In the genomic region with DNA sequence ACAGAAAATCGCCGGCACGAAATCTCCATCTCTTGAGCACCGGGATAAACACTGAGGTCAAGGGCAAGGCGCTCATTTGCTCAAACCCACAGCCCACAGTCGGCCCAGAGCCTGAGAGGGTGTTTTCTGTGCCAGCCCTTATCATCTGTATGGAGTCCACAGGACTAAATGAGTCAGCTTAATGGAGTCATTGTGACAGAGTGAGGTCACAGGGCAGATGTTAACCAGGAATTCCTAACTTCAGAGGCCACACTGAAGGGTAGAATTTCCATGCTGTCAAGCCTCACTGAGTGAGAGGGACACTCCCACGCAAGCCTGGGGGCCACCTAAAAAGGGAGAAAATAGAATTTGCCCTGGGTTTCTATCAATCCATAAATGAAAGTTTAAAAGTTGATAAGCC, we compare ENCODE assay signal across 9 mouse cellular contexts. TPM values are rescaled to one million over a fixed set of nuclear protein-coding genes. Genes with fewer than 3 reads are reported as not detected.
DNase-seq lines count a peak whose midpoint lies in the region; ATAC-seq lines count a peak whose summit lies in the region.
"Had no signal": no experiment of that assay in that cellular context is flagged by ENCODE, and none has a peak within 500 bp of the region (broad histone marks: within the 10 kb centered on the region; RNA-seq: fewer than 3 reads in every experiment).

No protein-coding gene starts in this region.

- H3K9me3 ChIP-seq in lung, embryonic 15.5 days, result no peaks in the 10 kb centered on the region
- no peaks in the 10 kb centered on the region for H3K9me3 ChIP-seq in embryonic facial prominence, embryonic 15.5 days (replicated peaks)
- H3K9me3 ChIP-seq in stomach, embryonic 15.5 days, result no peaks in the 10 kb centered on the region

- no peaks in the 10 kb centered on the region for H3K36me3 ChIP-seq in lung, embryonic 15.5 days
- H3K36me3 ChIP-seq in embryonic facial prominence, embryonic 15.5 days, result no peaks in the 10 kb centered on the region
- H3K36me3 ChIP-seq in stomach, embryonic 15.5 days, result no peaks in the 10 kb centered on the region

- H3K27ac ChIP-seq in lung, embryonic 15.5 days, result peak overlapping the region; percentile 90
- peak overlapping the region; percentile 92 for H3K27ac ChIP-seq in embryonic facial prominence, embryonic 15.5 days (replicated peaks)
- H3K27ac ChIP-seq in stomach, embryonic 15.5 days, result peak overlapping the region; percentile 80; the same call in 1 of the 2 replicates

- no peak overlapping the region for H3K4me3 ChIP-seq in lung, embryonic 15.5 days
- no peak overlapping the region for H3K4me3 ChIP-seq in embryonic facial prominence, embryonic 15.5 days (replicated peaks)
- H3K4me3 ChIP-seq in stomach, embryonic 15.5 days (replicated peaks), result no peak overlapping the region

- H3K9ac ChIP-seq in lung, embryonic 15.5 days, result no peak overlapping the region
- no peak overlapping the region for H3K9ac ChIP-seq in embryonic facial prominence, embryonic 15.5 days
- H3K9ac ChIP-seq in stomach, embryonic 15.5 days, result no peak overlapping the region

- ATAC-seq in lung, embryonic 15.5 days (ENCODE audit: borderline replicate concordance, extremely low read depth, low FRiP score, low TSS enrichment), result no peak
- ATAC-seq in embryonic facial prominence, embryonic 15.5 days (ENCODE audit: insufficient number of reproducible peaks, low FRiP score, low TSS enrichment, low read depth), result no peak
- no peak for ATAC-seq in stomach, embryonic 15.5 days (ENCODE audit: insufficient read depth, low FRiP score, low read depth)

- peak; percentile 40 to 69 for DNase-seq in adrenal gland, adult (ENCODE audit: inconsistent age in 2 of 2, low spot score in 1 of 2)
- no peak for DNase-seq in adrenal gland, postnatal 4 days (ENCODE audit: low spot score in 2 of 2)
- DNase-seq in lung, postnatal 25 days (ENCODE audit: low spot score), result no peak
- DNase-seq in spleen, adult 12 weeks (ENCODE audit: low spot score), result no peak
- no peak for DNase-seq in layer of hippocampus, adult 9-11 months
- DNase-seq: cerebellum, postnatal 36 days had no signal

- no peak overlapping the region for H3K4me2 ChIP-seq in lung, embryonic 15.5 days
- no peak overlapping the region for H3K4me2 ChIP-seq in embryonic facial prominence, embryonic 15.5 days (replicated peaks)
- no peak overlapping the region for H3K4me2 ChIP-seq in stomach, embryonic 15.5 days

- H3K4me1 ChIP-seq in lung, embryonic 15.5 days, result peaks cover 60% of the 10 kb centered on the region
- peaks cover 60% of the 10 kb centered on the region for H3K4me1 ChIP-seq in embryonic facial prominence, embryonic 15.5 days
- H3K4me1 ChIP-seq in stomach, embryonic 15.5 days, result peaks cover 34% of the 10 kb centered on the region

- H3K27me3 ChIP-seq in lung, embryonic 15.5 days, result no peaks in the 10 kb centered on the region
- H3K27me3 ChIP-seq in embryonic facial prominence, embryonic 15.5 days, result no peaks in the 10 kb centered on the region
- H3K27me3 ChIP-seq in stomach, embryonic 15.5 days (replicated peaks), result no peaks in the 10 kb centered on the region

- WGBS in lung, embryonic 15.5 days, result 10% methylated on average over 7 of the region's 7 CpGs
- 21% methylated on average over 7 of the region's 7 CpGs for WGBS in embryonic facial prominence, embryonic 15.5 days
- WGBS in stomach, embryonic 15.5 days, result 19% methylated on average over 7 of the region's 7 CpGs

RNA-seq across cellular contexts. Expression of gene Rasl11b, which starts 35.2 kb away (rescaled TPM):
- total RNA-seq in adrenal gland, postnatal 4 days (2021), result 10 to 100 TPM; 34.4 to 38.9 TPM
- 150 and 154 TPM in 2 replicates for polyA plus RNA-seq in lung, embryonic 15.5 days (2015; fragmentation: Nextera tagmentation; extraction: Ambion mirVana)
- polyA plus RNA-seq in embryonic facial prominence, embryonic 15.5 days (2015; fragmentation: Nextera tagmentation; extraction: Ambion mirVana), result 123 and 138 TPM in 2 replicates
- polyA plus RNA-seq in stomach, embryonic 15.5 days (2015; fragmentation: Nextera tagmentation; extraction: Ambion mirVana), result 47.9 and 50.3 TPM in 2 replicates

Comparison
In these comparisons a context has a peak if more than half of its experiments do, and no peak if none do; other contexts are left out.
1. DNase-seq: peak in adrenal gland, adult (2 of 2); none in adrenal gland, postnatal 4 days (0 of 2), lung, postnatal 25 days (single experiment), spleen, adult 12 weeks (single experiment) and layer of hippocampus, adult 9-11 months (single experiment).
2. Peak in every context shown above with its lines, with median percentiles within 50 percentile points of each other: H3K27ac ChIP-seq.